Mouse (Mus musculus): Measurements from ENCODE around the gene Gm13276. TPM values are rescaled to one million over a fixed set of nuclear protein-coding genes. Genes with fewer than 3 reads are reported as not detected.

Gene Gm13276
- polyA plus RNA-seq (2017; shearing (Covaris generic)) = not detected

DNA sequence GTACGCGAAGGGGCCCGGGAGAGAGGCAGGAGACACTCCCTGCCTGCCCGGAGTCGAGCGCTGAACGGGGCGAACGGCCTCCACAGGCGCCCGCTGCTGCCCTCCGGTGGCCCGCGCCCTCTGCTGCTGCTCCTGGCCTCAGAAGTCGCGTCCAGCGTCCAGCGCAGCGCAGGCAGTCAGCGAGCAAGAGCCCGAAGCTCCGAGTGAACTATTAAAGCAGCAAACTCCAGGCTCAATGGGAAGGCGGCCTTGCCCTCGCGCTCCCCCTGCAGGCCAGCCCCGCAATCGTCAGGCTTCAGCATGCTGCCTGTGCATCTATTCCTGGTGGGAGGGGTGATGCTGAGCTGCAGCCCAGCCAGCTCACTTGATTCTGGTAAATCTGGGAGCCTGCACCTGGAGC lies at the start of gene Gm13276:
Gene Gm13276 (plus strand): TSS at position 301 of the 400 bp plus-strand sequence.

DNA sequence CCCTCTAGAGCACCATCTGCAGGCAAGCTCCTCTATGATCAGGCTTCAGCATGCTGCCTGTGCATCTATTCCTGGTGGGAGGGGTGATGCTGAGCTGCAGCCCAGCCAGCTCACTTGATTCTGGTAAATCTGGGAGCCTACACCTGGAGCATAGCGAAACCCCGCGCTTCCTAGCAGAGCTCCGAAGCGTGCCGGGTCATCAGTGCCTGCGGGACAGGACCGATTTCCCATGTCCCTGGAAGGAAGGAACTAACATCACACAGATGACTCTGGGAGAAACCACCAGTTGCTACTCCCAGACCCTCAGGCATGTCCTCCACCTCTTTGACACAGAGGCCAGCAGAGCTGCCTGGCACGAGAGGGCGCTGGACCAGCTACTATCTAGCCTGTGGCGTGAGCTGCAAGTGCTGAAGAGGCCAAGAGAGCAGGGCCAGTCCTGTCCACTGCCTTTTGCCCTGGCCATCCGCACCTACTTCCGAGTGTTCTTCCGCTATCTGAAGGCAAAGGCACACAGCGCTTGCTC lies 30.6 kb upstream of the Gm13276 start, which contains the start of gene Gm13271:
Gene Gm13271 (plus strand): TSS at position 51 of the 523 bp plus-strand sequence.

DNA sequence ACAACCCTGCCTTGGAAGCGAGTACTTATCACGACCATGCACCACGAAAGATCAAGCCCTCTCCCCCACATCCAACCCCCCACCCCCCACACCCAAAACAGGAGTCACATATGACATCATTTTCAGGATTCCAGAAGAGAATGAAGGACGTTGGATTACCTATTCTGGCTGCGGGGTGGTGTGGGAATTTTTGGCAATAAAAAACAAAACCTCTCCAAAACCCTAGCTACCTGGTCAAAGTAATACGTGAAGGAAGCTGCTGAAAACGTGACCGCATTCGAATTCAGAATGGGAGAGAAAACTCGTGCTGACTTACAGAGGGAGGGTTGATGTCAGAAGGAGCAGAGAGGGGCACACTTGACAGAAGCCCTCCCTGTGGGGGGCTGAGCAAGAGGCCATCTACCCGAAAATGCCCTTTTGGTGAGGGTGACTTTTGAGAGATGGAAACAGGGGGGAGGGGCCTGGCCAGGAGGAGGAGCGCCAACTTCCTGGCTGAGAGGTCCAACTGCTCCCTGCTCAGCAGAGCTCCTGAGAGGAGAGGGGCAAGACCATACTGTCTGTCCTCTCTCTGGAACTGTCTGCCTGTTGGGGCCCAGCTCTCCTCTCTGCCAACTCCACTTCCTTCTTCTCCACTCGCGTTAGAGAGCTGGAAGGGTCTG lies 25.8 kb upstream of the Gm13276 start, which contains the start of gene Gm13283:
Gene Gm13283 (plus strand): TSS at position 510 of the 659 bp plus-strand sequence.

DNA sequence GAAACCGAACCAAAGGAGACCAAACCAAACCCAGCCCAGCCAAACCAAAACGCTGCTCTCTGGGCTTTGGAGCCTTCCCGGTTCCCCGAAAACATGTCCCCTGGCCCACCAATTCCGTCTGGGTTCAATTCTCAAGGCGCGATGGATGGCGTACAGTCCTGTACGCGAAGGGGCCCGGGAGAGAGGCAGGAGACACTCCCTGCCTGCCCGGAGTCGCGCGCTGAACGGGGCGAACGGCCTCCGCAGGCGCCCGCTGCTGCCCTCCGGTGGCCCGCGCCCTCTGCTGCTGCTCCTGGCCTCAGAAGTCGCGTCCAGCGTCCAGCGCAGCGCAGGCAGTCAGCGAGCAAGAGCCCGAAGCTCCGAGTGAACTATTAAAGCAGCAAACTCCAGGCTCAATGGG lies 12.0 kb upstream of the Gm13276 start, which contains the start of gene Gm13290:
Gene Gm13290 (plus strand): TSS at position 301 of the 400 bp plus-strand sequence.

DNA sequence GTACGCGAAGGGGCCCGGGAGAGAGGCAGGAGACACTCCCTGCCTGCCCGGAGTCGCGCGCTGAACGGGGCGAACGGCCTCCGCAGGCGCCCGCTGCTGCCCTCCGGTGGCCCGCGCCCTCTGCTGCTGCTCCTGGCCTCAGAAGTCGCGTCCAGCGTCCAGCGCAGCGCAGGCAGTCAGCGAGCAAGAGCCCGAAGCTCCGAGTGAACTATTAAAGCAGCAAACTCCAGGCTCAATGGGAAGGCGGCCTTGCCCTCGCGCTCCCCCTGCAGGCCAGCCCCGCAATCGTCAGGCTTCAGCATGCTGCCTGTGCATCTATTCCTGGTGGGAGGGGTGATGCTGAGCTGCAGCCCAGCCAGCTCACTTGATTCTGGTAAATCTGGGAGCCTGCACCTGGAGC lies 8.9 kb upstream of the Gm13276 start, which contains the start of gene Gm13289:
Gene Gm13289 (plus strand): TSS at position 301 of the 400 bp plus-strand sequence.

DNA sequence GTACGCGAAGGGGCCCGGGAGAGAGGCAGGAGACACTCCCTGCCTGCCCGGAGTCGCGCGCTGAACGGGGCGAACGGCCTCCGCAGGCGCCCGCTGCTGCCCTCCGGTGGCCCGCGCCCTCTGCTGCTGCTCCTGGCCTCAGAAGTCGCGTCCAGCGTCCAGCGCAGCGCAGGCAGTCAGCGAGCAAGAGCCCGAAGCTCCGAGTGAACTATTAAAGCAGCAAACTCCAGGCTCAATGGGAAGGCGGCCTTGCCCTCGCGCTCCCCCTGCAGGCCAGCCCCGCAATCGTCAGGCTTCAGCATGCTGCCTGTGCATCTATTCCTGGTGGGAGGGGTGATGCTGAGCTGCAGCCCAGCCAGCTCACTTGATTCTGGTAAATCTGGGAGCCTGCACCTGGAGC lies 6.0 kb upstream of the Gm13276 start, which contains the start of gene Gm13272:
Gene Gm13272 (plus strand): TSS at position 301 of the 400 bp plus-strand sequence.

DNA sequence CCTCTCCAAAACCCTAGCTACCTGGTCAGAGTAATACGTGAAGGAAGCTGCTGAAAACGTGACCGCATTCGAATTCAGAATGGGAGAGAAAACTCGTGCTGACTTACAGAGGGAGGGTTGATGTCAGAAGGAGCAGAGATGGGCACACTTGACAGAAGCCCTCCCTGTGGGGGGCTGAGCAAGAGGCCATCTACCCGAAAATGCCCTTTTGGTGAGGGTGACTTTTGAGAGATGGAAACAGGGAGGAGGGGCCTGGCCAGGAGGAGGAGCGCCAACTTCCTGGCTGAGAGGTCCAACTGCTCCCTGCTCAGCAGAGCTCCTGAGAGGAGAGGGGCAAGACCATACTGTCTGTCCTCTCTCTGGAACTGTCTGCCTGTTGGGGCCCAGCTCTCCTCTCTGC lies 3.7 kb upstream of the Gm13276 start, which contains the start of gene Ifnz:
Gene Ifnz (plus strand): TSS at position 301 of the 400 bp plus-strand sequence.

DNA sequence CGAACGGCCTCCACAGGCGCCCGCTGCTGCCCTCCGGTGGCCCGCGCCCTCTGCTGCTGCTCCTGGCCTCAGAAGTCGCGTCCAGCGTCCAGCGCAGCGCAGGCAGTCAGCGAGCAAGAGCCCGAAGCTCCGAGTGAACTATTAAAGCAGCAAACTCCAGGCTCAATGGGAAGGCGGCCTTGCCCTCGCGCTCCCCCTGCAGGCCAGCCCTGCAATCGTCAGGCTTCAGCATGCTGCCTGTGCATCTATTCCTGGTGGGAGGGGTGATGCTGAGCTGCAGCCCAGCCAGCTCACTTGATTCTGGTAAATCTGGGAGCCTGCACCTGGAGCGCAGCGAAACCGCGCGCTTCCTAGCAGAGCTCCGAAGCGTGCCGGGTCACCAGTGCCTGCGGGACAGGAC lies 2.9 kb downstream of the Gm13276 start, which contains the start of gene Gm13277:
Gene Gm13277 (plus strand): TSS at position 231 of the 400 bp plus-strand sequence.

DNA sequence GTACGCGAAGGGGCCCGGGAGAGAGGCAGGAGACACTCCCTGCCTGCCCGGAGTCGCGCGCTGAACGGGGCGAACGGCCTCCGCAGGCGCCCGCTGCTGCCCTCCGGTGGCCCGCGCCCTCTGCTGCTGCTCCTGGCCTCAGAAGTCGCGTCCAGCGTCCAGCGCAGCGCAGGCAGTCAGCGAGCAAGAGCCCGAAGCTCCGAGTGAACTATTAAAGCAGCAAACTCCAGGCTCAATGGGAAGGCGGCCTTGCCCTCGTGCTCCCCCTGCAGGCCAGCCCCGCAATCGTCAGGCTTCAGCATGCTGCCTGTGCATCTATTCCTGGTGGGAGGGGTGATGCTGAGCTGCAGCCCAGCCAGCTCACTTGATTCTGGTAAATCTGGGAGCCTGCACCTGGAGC lies 5.7 kb downstream of the Gm13276 start, which contains the start of gene Gm13278:
Gene Gm13278 (plus strand): TSS at position 301 of the 400 bp plus-strand sequence.

DNA sequence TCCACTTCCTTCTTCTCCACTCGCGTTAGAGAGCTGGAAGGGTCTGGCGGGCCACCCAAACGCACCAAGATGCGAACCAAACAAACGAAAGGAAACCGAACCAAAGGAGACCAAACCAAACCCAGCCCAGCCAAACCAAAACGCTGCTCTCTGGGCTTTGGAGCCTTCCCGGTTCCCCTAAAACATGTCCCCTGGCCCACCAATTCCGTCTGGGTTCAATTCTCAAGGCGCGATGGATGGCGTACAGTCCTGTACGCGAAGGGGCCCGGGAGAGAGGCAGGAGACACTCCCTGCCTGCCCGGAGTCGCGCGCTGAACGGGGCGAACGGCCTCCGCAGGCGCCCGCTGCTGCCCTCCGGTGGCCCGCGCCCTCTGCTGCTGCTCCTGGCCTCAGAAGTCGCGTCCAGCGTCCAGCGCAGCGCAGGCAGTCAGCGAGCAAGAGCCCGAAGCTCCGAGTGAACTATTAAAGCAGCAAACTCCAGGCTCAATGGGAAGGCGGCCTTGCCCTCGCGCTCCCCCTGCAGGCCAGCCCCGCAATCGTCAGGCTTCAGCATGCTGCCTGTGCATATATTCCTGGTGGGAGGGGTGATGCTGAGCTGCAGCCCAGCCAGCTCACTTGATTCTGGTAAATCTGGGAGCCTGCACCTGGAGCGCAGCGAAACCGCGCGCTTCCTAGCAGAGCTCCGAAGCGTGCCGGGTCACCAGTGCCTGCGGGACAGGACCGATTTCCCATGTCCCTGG lies 8.6 kb downstream of the Gm13276 start, which contains the start of gene Gm13275:
Gene Gm13275 (plus strand): TSS at position 552 of the 740 bp plus-strand sequence.

DNA sequence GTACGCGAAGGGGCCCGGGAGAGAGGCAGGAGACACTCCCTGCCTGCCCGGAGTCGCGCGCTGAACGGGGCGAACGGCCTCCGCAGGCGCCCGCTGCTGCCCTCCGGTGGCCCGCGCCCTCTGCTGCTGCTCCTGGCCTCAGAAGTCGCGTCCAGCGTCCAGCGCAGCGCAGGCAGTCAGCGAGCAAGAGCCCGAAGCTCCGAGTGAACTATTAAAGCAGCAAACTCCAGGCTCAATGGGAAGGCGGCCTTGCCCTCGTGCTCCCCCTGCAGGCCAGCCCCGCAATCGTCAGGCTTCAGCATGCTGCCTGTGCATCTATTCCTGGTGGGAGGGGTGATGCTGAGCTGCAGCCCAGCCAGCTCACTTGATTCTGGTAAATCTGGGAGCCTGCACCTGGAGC lies 11.6 kb downstream of the Gm13276 start, which contains the start of gene Gm13279:
Gene Gm13279 (plus strand): TSS at position 301 of the 400 bp plus-strand sequence.

DNA sequence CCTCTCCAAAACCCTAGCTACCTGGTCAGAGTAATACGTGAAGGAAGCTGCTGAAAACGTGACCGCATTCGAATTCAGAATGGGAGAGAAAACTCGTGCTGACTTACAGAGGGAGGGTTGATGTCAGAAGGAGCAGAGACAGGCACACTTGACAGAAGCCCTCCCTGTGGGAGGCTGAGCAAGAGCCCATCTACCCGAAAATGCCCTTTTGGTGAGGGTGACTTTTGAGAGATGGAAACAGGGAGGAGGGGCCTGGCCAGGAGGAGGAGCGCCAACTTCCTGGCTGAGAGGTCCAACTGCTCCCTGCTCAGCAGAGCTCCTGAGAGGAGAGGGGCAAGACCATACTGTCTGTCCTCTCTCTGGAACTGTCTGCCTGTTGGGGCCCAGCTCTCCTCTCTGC lies 13.9 kb downstream of the Gm13276 start, which contains the start of gene Gm13285:
Gene Gm13285 (plus strand): TSS at position 301 of the 400 bp plus-strand sequence.

DNA sequence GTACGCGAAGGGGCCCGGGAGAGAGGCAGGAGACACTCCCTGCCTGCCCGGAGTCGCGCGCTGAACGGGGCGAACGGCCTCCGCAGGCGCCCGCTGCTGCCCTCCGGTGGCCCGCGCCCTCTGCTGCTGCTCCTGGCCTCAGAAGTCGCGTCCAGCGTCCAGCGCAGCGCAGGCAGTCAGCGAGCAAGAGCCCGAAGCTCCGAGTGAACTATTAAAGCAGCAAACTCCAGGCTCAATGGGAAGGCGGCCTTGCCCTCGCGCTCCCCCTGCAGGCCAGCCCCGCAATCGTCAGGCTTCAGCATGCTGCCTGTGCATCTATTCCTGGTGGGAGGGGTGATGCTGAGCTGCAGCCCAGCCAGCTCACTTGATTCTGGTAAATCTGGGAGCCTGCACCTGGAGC lies 17.4 kb downstream of the Gm13276 start, which contains the start of gene Gm13287:
Gene Gm13287 (plus strand): TSS at position 301 of the 400 bp plus-strand sequence.

DNA sequence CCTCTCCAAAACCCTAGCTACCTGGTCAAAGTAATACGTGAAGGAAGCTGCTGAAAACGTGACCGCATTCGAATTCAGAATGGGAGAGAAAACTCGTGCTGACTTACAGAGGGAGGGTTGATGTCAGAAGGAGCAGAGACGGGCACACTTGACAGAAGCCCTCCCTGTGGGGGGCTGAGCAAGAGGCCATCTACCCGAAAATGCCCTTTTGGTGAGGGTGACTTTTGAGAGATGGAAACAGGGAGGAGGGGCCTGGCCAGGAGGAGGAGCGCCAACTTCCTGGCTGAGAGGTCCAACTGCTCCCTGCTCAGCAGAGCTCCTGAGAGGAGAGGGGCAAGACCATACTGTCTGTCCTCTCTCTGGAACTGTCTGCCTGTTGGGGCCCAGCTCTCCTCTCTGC lies 19.7 kb downstream of the Gm13276 start, which contains the start of gene Gm13288:
Gene Gm13288 (plus strand): TSS at position 301 of the 400 bp plus-strand sequence.

DNA sequence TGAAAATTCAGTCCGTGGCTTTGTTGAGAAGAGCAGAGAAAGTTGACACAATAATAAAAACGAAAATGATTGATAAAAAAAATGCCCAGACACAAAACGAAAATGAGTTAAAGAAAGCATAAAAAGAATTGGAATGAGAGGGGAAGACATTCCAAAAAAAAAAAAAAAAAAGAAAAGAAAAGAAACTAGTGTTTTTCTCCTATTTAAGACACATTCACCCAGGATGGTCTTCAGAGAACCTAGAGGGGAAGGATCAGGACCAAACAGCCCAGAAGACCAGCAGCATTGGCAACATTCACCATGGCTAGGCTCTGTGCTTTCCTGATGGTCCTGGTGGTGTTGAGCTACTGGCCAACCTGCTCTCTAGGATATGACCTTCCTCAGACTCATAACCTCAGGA lies 30.4 kb downstream of the Gm13276 start, which contains the start of gene Ifna7:
Gene Ifna7 (plus strand): TSS at position 301 of the 400 bp plus-strand sequence.

DNA sequence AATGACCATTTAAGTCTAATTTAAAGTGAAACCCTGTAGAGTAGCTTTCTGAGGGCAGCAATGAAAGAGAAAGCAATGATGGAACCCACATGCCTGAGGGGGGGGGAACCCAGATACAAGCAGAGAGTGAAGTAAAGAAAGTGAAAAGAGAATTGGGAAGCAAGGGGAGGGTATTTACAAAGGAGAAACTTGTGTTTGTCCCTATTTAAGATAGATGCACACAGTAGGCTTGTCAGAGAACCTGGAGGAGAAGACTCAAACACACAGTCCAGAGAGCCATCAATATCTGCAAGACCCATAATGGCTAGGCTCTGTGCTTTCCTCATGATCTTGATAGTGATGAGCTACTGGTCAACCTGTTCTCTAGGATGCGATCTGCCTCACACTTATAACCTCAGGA lies 34.1 kb downstream of the Gm13276 start, which contains the start of gene Ifna11:
Gene Ifna11 (plus strand): TSS at position 301 of the 400 bp plus-strand sequence.

DNA sequence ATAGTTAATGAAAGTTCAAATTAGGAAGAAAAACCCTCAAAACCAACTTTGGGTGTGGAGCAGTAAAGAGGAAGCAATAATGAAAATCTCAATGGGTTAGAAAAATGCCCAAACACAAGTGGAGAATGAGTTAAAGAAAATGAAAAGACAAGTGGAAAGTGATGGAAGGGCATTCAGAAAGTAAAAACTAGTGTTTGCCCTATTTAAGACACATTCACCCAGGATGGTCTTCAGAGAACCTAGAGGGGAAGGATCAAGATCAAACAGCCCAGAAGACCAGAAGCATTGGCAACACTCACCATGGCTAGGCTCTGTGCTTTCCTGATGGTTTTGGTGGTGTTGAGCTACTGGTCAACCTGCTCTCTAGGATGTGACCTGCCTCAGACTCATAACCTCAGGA lies 41.6 kb downstream of the Gm13276 start, which contains the start of gene Ifna6:
Gene Ifna6 (plus strand): TSS at position 301 of the 400 bp plus-strand sequence.

DNA sequence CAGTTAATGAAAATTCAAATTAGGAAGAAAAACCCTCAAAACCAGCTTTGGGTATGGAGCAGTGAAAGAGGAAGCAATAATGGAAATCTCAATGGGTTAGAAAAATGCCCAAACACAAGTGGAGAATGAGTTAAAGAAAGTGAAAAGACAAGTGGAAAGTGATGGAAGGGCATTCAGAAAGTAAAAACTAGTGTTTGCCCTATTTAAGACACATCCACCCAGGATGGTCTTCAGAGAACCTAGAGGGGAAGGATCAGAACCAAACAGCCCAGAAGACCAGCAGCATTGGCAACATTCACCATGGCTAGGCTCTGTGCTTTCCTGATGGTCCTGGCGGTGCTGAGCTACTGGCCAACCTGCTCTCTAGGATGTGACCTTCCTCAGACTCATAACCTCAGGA lies 49.7 kb downstream of the Gm13276 start, which contains the start of gene Ifna5:
Gene Ifna5 (plus strand): TSS at position 301 of the 400 bp plus-strand sequence.

